Mouse (Mus musculus) brain, embryonic 18.5 days (tissue): ENCODE data around the gene Kitl.

Source experiments
- DNase-seq: peaks from one replicate; pipeline ENCODE4 v3.0.0-alpha.2; 2012; ENCODE audit warnings: low read depth, low spot score

Gene Kitl

DNA sequence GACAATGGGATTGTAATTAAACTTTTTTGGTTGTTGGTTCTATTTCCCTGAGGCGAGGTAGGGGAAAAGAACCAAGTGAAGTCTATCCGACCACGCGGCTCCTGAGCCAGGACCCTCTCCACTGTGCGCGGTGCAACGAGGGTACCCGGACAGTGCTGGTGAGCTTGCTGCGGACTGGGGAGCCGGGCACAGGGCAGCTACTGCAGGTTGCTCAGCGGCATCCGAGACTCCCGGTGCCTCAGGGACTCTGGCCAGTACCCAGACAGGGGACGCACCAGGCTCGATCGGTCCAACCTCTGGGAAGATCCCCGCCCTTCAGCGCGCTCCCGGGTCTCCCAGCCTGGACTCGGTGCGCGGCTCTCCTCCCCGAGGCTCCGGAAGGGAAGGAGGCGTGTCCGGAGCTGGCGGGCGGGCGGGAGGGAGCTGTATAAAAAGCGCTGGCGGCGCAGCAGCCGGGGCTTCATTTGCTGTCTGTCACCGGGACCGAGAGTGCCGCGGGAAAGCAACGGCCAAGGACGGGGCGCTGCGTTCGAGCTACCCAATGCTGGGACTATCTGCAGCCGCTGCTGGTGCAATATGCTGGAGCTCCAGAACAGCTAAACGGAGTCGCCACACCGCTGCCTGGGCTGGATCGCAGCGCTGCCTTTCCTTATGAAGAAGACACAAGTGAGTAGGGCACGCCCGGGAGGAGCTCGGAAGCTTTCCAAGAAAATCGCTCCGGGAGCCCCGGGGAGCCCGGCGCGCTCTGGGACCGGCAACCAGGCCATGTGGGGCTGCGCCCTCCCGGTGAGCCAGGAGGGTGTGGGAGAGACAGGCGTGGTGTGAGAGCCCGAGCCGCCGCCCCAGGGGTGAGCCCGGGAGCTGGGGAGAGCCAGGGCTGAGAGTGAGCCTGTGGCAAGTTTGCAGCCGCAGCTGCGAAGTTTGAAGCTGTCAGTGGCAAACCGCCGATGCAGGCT lies at the start of gene Kitl:
Gene Kitl, plus strand, starts transcription at position 261 of the 956 bp plus-strand sequence.
- no peak for DNase-seq

DNA sequence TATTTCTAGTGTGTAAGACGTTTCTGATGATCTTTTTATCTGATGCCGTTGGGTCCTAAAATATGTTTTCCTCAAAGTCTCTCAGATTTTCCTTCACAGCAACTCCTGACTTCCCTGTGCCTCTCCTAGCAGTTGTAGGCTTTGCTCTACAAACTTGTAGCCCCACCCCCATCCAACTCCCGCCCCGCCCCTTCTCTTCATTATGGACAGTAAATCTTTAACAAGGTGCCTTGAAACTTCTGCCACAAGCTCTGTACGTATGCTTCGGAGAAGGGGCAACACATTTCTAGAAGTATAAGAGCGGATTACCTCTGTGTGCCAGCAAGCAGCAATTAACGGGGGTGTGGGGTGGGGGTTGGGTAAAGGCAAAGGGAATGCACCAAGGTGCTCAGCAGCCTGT lies 42.6 kb upstream of the Kitl start:
- no peak for DNase-seq

DNA sequence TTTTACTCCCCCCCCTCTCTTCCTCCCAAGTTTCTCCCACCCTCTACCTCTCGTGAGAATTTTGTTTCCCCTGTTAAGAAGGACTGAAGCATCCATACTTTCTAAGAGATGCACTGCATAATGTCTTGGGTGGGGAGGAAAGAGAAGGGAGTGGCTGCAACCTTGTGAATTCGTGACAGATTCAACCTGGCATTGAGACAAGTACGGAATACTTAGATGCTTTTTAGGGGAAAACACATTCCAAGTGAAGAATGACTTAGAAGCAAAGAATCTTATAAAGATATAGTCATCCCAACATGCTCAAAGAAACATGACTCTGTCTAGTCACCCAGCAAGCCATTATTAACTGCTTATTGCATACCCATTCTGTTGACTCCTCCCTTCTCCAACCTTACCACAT lies 35.3 kb upstream of the Kitl start:
- DNase-seq: no peak

DNA sequence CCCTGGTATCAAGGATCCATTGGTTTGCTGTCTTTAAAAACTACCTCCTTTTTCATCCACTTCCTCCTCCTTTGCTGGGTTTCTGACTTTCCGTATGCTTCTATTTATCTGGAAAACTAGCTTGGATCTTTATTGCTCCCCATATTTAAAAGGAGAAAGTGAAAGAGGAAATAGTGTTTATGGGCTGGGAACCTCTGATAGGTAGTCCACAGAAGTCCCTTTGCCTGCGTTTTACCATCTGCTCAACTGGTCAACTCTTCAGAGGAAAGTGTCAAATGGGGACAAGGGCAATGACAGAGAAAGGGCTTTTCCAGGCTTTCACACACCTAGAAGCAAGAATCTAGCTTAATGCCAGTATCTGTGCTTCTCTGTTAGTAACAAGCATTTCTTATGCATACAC lies 34.5 kb upstream of the Kitl start:
- DNase-seq: no peak

DNA sequence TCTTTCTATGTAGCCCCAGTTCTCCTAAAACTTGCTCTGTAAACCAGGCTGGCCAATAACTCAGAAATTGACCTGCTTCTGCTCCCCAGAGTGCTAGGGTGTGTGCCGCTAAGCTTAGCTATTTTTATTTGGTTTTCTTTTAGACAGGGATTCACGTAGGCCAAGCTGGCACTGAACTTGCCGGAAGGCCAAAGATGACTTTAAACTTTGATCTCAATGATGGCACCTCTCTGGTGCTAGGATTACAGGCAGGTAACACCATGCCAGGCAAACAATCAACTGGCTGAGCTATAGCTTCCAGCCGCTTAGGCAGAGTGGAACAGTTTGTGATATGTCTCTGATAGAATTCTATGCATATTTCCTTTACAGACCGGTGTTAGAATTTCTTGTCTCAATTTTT lies 33.5 kb upstream of the Kitl start:
- no peak for DNase-seq

DNA sequence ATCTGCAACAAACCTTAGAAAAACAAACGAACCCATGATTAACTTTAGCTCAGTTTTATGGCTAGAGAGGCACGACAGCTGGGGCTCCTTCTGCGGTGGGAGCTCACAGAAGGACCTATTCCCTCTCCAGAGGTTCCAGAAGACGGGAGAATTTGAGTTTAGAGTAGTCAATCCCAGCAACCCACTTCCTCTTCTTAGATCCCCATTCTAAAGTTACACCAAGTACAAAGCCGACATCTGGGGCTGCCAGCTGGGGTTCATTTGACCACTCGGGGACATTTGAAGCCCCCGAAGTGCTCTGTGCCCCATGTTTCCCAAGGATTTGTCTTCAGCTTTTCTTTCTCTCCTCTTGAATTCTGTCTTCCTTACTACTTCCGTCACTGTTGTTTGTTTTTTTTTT lies 28.7 kb upstream of the Kitl start:
- no peak for DNase-seq

DNA sequence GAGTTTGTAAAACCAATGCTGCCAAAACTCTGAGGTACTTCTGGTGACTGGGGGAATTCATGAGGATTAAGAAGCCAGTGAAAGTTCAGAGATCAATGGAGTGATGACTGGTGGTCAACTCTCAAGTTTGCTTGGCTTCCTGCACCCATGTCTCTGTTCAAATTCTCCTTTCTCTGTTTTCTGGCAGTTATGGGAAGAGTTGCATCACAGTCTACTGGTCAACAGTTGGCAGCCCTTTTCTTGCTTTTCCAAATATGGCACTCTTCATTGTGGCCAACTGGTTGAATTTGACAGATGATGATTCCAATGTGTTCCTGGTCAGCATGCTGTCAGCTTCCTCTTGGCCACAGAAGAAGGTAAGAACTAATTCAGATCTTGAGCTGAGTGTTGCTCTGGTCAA lies 25.7 kb upstream of the Kitl start:
- no peak for DNase-seq

DNA sequence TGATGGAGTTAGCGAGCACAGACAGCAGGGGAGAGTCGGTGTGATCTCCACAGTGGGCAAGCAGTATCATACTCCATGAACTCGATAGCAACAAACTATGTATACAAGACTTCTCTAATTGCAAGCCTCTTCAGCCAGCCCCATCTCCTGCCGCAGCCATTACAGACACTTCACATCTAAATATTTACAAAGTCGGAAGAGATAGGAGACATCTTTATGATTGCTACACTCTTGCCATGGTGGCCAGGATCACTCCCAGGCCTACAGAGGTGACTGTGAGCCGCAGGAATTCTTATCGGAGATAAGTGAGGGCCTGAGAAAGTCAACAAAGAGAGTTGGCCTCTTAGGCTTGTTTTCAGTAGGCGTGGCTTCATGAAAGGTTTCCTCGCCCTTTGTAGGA lies 23.3 kb upstream of the Kitl start:
- no peak for DNase-seq

DNA sequence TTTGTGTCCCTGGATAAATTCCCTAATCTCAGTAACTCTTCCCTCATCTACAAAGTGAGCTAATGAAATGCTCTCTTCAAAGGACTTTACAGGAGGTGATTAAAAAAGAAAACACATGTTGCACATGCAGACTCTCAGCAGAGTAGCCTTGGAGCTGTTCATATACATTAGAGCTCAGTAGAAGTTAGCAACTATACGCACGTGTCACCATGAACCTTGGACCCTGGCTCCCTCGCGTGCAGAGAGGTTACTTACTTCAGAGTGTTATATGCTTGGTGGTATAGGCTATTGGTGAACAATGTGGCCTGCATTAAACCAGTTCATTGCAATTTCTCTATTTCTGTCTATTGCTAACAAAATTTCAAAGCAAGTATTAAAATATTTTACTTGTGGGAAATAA lies 14.0 kb upstream of the Kitl start:
- DNase-seq: no peak

DNA sequence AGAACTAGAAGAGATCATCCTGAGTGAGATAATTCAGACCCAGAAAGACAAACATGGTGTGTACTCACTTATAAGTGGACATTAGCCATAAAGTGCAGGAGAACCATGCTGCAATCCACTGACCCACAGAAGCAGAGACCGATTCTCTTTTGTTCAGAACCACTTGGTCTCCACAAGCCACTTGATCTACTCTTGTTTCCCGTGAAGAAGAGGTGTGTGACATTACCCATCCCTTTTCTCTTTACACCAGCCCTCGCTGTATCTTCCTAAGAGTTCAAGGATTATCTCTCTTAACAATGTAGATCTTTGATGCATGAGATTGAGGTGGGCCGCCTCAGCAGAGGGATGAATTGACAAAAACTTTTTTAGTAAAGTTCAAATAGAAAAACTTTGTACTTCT lies 11.6 kb upstream of the Kitl start:
- no peak for DNase-seq

DNA sequence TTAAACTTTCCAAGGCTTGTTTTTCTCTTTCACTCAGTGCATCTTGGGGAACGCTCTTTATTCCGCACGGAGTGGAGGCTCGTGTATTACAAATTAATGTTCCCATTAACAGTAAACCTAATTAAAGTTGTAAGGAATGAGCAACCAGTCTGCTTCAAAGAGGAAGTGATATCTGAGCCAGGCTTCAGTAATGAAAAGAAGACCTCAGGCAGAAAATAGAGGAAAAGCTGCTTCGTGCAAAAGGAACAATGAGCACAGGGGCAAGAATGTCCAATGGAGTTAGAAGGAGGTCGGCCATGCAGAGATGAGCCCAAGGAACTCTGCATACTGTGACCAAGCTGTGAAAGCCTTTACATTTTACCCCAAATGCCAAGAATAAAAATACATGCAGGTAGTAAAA lies 5.7 kb upstream of the Kitl start:
- no peak for DNase-seq

DNA sequence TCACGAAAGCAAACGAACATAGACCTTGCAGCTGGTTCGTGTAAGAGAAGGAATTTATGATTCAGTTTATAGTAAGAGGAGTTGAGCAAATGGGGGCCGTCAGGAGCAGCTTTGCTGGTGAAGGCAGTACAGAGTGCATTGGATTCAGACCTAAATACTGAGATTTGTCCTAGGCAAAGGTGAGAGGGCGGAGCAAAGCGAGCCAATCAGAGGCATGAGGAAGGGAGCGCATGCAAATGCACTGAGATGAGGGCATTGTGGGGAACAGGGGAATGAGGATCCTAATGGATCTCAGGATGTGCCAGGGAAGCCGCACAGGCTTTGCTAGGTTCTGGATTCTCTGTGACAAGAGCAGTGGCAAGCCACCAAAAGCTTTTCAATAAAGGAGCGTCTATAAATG lies 5.1 kb upstream of the Kitl start:
- no peak for DNase-seq

DNA sequence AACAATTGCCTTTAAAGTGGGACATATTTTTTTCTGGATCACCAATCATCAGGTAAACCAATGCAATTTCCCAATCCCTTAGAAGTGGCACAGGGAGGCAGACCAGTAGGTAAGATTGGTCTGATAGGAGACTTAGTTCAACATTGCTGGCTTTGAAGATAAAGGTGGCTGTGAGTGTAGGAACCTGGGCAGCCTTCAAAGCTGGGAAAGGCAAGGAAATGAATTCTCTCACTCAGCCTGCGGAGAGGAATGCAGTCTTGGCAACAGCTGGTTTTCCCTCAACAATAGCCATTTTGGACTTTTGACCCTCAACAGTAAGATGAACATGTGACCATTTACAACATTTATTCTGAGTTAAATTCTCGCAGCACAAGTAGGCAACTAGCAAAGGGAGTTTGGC lies 1.3 kb upstream of the Kitl start:
- DNase-seq: no peak

DNA sequence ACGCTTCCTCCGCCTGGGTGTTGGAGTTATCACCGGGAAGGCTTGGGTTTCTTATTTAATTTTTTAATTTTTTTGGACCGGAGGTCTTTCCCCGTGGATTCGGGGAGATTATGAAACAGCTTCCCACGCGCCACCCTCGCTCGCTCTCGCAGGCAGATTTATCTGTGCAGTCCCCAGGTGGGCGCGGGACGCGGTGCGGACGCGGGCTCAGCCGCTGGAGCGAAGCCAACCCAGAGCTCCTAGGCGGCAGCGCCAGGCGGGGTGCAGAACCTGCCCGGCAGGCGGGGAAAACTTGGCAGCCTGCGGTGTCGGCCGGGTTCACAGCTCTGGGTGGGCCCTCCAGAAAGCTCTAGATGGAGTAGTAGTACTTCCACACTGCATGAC lies 888 bp downstream of the Kitl start:
- no peak for DNase-seq

DNA sequence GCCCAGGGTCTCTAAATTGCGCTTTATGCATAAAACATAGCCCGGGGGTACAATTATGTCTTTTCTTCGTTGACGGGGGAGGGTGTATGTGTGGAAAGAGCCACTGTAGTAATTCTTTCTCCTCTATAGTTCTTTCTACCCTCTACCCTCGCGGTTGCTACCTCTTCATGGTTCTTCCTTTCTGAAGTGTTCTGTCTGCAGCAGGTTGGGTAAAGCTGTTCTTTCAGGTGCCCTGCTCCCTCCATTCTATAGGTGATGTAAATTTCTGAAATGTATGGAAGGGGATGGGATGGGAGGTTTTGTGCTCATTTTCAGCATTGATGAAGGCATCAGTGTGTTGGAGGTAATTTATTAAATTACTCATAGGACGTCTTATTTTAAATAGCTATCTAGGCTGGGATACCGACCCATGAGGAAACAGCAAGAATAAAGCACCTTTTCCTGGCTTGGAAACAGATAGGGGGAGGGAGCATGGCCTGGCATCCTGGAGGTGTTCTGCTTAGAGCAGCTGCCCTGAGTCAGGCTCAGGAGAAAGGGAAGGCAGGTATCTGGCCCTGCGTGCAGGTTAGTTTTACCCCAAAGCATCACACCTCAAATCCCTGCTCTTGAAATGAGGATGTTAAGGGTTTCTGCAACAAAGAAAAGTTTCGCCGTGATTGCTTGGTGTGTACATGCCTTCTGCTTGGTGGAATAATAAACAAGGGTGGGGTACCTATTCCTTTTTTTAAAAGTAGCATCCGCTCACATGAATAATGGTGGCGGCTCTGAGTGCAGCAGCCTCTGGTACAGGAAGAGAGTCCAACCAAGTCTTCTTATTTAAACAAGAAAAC lies 1.7 kb downstream of the Kitl start:
- no peak for DNase-seq

DNA sequence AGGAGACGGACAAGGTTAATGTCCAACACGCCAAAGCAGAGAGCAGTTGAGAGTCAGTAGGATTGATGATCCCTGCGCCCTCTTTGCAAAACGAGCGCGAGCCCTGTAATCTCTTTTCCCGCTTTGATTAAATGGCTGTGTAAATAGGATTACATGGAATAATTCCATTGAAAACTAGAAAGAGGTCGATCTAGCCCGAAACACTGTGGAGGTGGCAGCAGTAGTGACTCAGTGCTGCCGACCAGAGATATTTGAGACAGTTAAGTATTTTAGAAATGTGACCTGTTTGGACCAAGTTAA lies 2.3 kb downstream of the Kitl start:
- DNase-seq: no peak

DNA sequence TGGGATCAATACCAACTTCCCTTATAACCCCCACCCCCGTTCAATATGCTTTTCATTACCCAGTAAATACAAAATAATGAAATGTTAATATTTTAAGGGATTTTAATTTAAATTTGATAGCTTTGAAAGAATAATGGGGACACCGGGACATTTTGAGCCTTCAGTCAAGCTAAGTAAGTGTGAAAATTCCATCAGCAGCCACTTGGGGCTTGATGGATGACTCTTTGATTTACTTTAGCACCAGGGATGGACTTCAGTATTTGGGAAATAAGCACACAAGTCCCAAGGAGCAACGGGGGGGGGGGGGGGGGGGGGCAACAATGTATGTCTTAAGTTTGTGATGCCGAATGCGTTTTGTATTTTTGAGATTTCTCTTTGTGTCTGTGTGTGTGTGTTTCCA lies 3.1 kb downstream of the Kitl start:
- no peak for DNase-seq

DNA sequence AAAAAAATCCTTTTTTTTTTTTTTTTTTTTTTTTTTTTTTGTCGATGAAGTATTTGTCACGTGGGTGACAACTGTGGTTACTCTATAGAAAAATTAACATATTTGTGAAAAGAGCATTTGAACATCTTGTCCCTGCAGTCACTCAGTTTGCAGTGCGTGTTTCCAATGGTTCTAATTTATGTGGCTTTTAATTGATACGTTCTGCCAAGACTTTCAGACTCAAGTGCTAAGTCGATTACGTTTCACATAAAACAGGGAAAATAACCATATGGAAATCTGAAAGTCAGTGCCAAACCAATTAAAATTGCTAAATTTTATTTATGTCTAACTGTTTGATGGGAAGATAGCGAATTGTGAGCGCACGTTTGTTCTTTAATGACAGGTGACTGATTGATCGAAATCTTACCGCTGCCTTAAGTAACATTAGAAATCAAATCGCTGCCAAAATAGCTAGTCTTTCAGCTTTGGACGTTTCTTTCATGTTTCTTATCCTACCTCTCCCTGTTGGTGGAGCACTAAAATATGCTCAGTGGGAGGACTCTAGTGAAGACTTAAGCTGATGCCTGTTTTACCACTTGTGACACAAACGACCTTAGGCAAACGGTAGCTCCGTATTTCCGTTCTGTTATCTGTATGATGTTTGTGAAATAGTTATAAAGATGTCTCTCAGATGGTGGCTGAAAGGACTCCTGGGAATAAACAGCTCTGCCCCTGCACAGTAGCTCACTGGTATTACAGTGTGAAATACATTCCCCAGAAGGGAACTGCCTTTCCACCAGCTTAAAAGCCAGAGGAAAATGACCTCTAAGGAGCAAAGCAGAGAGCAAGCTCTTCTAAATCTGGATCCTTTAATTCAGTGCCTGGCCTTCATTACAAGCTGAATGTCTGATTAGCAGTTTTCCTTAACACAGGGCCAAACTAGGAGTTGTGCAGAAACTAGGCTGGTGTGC lies 4.1 kb downstream of the Kitl start:
- DNase-seq: no peak

DNA sequence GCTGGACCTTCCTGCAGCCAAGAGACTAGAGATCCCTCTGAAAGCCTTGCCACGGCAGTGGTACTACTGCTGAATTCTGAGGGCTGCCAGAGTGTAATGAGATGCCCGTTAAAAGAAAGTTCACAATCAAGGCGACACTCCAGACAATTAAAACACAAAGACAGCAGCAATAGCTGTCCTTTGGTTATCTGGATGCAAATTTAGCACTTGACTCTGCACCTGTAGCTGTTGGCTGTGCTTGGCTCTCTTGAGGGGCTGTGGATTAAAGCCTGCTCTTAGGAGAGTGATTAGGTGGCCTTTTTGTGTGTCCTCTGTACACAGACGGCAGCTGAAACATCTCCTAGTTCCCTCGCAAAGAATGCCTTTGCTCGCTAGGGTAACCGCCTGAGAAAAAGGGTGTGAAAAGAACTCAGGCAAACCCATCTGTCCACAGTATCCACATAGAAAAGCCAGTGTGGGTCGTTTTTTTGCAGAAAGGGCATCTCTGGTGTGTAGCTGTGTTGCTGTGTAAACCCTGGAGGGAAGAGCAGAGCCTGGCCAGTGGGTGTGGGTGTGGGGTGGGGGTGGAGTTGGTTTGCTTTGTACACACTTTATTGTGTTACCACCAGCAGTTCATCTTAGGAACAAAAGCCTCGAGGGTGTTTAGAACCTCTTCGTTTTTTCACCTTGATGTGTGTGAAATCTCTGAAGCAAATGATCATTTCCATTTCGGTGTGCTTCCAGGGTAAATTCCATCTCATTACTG lies 6.8 kb downstream of the Kitl start:
- no peak for DNase-seq

DNA sequence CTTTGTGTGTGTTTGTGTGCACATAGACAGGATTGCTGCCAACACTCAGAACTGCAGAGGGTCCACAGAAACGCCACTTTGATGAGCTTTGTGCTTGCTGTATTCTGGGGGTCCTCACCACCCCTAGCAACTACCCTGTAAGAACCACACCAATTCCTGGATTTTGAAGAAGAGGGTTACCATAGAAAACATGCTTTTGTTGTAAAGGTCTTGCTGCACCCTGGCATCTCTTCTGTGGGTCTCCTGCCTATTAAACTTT lies 7.3 kb downstream of the Kitl start:
- DNase-seq: no peak

DNA sequence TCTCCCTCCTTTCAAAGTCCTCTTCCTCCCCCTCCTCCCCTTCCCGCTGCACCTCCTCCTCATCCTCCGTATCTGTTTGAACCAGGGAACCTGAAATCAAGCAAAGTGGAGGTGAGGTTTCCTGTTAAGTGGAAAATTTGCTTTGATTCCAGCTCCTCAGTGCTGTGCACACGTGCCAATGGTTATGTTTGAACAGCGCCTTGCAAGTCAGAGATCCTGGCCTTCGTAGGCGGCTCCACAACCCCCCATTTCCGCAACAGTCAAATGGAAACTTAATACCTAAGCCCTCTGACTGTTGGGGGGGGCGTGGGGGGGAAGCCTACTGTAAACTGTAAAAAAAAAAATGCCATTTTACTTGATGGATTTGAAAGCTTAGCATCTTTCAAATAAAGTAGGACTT lies 10.2 kb downstream of the Kitl start:
- DNase-seq: no peak

DNA sequence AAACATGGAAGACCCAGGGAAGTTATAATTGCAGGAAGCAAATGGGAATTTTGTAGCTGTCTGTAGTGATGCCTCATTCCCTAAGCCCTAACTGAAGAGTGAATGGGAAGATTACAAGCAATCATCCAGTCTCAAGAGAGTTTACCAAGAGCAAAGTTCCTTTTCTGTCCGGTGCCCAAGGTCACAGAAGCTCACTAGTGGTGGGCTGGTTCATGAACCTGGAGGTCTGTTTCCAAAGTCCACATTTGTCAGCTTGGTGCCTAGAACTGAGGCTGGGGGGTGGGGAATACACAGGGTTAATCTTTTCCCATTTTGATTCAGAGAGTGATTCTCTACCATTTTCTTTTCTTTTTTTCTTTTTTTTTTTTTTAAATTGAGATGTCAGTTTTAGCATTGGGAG lies 11.3 kb downstream of the Kitl start:
- DNase-seq: no peak
